Mouse (Mus musculus) kidney, embryonic 16.5 days (tissue): Measurements from ENCODE around the gene Them7. TPM values are rescaled to one million over a fixed set of nuclear protein-coding genes. Genes with fewer than 3 reads are reported as not detected.

Experiments used
- ATAC-seq: fragments of 200-750 bp; cut with Nextera tagmentation; 2 replicates; pipeline ENCODE4 v1.8.0; 2017; ENCODE audit warnings: moderate TSS enrichment; ENCODE audit not compliant: low FRiP score, low TSS enrichment
- H3K27ac ChIP-seq: fragments of 300-500 bp; sonication (generic); 2 replicates; pipeline ENCODE4 v1.5.1; 2014; ENCODE audit warnings: low read length
- H3K27me3 ChIP-seq: fragments of 300-500 bp; sonication (generic); 2 replicates; pipeline ENCODE4 v1.6.1; 2014; ENCODE audit warnings: low read length, control low read depth, mixed read lengths; ENCODE audit not compliant: insufficient read depth
- H3K36me3 ChIP-seq: fragments of 300-500 bp; sonication (generic); 2 replicates; pipeline ENCODE4 v1.6.1; 2014; ENCODE audit warnings: low read length, control low read depth, mixed read lengths; ENCODE audit not compliant: insufficient read depth
- H3K4me1 ChIP-seq: fragments of 300-500 bp; sonication (generic); 2 replicates; pipeline ENCODE4 v1.6.1; 2014; ENCODE audit warnings: low read length, control low read depth, mixed read lengths; ENCODE audit not compliant: insufficient read depth
- H3K4me2 ChIP-seq: fragments of 300-500 bp; sonication (generic); replicated peaks from 2 replicates; pipeline ENCODE4 v1.6.1; 2014; ENCODE audit warnings: low read depth, low read length
- H3K4me3 ChIP-seq: fragments of 300-500 bp; sonication (generic); 2 replicates; pipeline ENCODE4 v1.5.1; 2014; ENCODE audit warnings: mild to moderate bottlenecking, low read length
- H3K9ac ChIP-seq: fragments of 300-500 bp; sonication (generic); replicated peaks from 2 replicates; pipeline ENCODE4 v1.6.1; 2014; ENCODE audit warnings: low read length
- H3K9me3 ChIP-seq: fragments of 300-500 bp; sonication (generic); 2 replicates; pipeline ENCODE4 v1.6.1; 2016; ENCODE audit warnings: low read length, control low read depth
- WGBS: fragments of 180-500 bp; shearing (Covaris S2); extraction: QIAGEN DNeasy Blood & Tissue Kit; methylation state at CpG from one replicate; pipeline ENCODE4 v1.1.7; 2014; 5-methylcytosine and 5-hydroxymethylcytosine counted together
- polyA plus RNA-seq: library from polyadenylated mRNA; unstranded; fragments of >200 nt; fragmentation: Nextera tagmentation; extraction: Ambion mirVana; gene quantifications from 2 replicates; pipeline ENCODE4 v1.2.1, GENCODE M21; 2015

The Them7 gene
- polyA plus RNA-seq, 1 experiment from 2014 or later = 4.0 TPM

DNA sequence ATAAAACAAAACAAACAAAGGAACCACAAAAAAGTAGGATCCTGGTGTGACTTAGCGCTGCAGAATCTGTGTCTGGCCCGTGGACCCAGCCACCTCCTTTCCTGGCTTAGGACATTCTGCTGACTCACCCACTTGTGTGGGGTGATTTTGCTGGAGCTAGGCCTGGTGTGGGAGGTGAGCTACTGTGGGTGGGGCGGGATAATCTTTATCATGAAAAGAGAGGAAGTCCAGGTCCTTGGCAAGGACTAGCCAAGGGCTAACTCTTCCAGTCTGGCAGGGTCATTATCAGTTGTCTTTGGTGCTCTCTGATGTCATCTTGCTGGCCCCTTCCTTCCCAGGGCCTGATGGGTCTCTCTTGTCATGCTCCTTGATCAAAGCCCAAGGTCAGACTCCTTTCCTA, 27.9 kb downstream of the Them7 start:
- 69% methylated on average over 3 of the region's 3 CpGs for WGBS
- no peaks in the 10 kb centered on the region for H3K36me3 ChIP-seq
- H3K9me3 ChIP-seq = no peaks in the 10 kb centered on the region
- H3K4me1 ChIP-seq = no peaks in the 10 kb centered on the region
- H3K4me2 ChIP-seq = no peak overlapping the region
- ATAC-seq = no peak
- no peaks in the 10 kb centered on the region for H3K27me3 ChIP-seq
- H3K4me3 ChIP-seq = no peak overlapping the region
- H3K9ac ChIP-seq = no peak overlapping the region
- H3K27ac ChIP-seq = no peak overlapping the region

DNA sequence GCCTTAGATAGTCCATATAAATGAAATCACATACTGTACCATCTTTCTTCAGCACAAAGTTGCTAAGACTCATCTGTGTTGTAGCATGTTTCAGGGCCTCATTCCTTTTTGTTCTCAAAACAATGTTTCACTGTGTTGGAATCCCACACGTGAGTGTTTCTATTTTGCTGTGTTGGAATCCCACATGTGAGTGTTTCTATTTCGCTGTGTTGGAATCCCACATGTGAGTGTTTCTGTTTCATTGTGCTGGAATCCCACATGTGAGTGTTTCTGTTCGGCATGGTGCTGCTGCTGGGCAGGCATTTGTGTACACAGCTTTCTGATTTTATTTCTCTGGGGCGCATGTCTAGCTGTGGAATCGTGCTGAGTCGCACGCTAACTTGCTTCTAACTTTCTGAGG, 28.7 kb downstream of the Them7 start:
- peak; percentile 84; the same call in 1 of the 2 replicates for ATAC-seq
- Histone ChIP-seq H3K9ac (no peak overlapping the region), H3K9me3 (no peaks in the 10 kb centered on the region), H3K4me1 (no peaks in the 10 kb centered on the region), H3K27me3 (no peaks in the 10 kb centered on the region), H3K27ac (no peak overlapping the region), H3K4me2 (no peak overlapping the region), H3K36me3 (no peaks in the 10 kb centered on the region), H3K4me3 (no peak overlapping the region)
- WGBS = 65% methylated on average over 7 of the region's 7 CpGs

DNA sequence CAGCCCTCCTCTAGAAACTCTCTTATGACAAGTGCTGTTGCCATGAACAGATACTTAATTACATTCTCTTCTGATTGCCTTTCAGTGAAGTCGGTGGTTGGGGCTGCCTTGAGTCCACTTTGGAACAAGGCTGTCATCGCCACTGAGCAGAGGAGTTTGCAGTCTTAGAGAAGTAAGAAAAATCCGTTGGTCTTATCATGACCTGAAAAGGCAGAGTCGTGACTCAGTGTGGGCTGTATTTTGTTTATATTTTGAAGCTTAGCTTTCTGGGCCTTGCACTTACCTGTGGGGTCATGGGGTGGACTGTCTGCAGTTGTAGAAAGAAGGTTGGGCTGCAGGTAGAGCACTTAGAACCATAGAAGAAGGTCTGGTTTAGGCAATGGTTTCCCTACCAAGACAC, 31.3 kb downstream of the Them7 start:
- H3K36me3 ChIP-seq = no peaks in the 10 kb centered on the region
- H3K27ac ChIP-seq = no peak overlapping the region
- H3K4me2 ChIP-seq = no peak overlapping the region
- no peak overlapping the region for H3K4me3 ChIP-seq
- WGBS = 68% methylated on average over 4 of the region's 4 CpGs
- H3K27me3 ChIP-seq = no peaks in the 10 kb centered on the region
- no peak overlapping the region for H3K9ac ChIP-seq
- H3K9me3 ChIP-seq = no peaks in the 10 kb centered on the region
- no peak for ATAC-seq
- no peaks in the 10 kb centered on the region for H3K4me1 ChIP-seq

DNA sequence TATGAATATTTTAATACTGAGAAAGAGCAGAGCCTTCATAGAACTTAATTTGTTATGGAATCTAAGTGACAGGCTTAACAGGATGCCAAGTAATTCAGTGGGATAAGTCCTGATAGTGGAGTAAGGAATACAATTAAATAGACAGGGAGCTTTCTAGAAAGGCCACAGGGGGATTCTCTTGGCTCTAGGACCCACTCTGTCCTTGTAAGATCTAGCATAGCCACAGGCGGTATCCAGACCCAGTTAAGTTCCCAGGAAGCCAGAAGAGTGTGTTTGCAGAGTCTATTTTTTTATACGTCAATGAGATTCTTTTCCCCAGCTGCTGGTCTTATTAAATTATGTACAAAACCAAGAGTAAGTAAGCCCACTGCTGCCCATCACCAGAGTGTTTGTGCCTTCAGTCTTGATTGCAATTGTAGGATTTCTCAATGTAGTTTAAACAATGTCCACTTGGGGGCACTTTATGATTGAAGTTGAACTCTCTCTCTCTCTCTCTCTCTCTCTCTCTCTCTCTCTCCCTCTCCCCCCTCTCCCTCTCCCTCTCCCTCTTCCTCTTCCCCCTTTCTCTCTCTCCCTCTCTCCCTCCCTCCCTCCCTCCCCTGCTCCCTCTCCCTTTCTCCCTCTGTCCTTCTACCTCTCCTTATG, 32.4 kb downstream of the Them7 start:
- Histone ChIP-seq H3K9ac (no peak overlapping the region), H3K9me3 (no peaks in the 10 kb centered on the region), H3K27ac (no peak overlapping the region), H3K27me3 (no peaks in the 10 kb centered on the region), H3K4me2 (no peak overlapping the region), H3K36me3 (no peaks in the 10 kb centered on the region), H3K4me3 (no peak overlapping the region), H3K4me1 (no peaks in the 10 kb centered on the region)
- ATAC-seq = no peak
- 73% methylated on average over 2 of the region's 2 CpGs for WGBS

DNA sequence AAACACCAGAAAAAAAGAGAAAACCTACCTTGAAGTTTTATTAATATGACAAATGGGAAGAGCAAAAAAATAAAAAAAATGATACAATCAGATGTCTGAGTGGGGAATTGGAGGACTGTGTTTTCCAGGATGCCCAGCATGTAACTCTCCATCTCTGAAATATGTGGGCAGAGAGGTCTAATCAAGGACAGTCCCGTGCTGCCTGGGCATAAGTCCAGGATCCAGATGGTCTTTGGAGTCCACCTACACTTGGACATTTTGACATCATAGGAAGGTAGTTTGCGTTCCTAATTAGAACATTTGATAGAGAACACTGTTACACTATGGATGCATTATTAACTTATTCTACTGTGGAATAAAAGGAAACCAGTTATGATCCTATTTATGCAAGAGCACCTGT, 33.3 kb downstream of the Them7 start:
- H3K9ac ChIP-seq = no peak overlapping the region
- no peak overlapping the region for H3K4me3 ChIP-seq
- H3K27me3 ChIP-seq = no peaks in the 10 kb centered on the region
- no peak for ATAC-seq
- H3K36me3 ChIP-seq = no peaks in the 10 kb centered on the region
- no peaks in the 10 kb centered on the region for H3K9me3 ChIP-seq
- no peaks in the 10 kb centered on the region for H3K4me1 ChIP-seq
- 67% methylated on average over 2 of the region's 2 CpGs for WGBS
- H3K27ac ChIP-seq = no peak overlapping the region
- no peak overlapping the region for H3K4me2 ChIP-seq

GRCm38 (mm10) chr2:105261335-105261734, 37.2 kb downstream of the Them7 start:
- 92% methylated on average over 11 of the region's 11 CpGs for WGBS
- Histone ChIP-seq H3K36me3 (no peaks in the 10 kb centered on the region), H3K4me1 (no peaks in the 10 kb centered on the region), H3K4me2 (no peak overlapping the region), H3K27me3 (no peaks in the 10 kb centered on the region), H3K9ac (no peak overlapping the region), H3K4me3 (no peak overlapping the region), H3K27ac (no peak overlapping the region), H3K9me3 (no peaks in the 10 kb centered on the region)
- ATAC-seq = no peak

GRCm38 (mm10) chr2:105263219-105263618, 39.1 kb downstream of the Them7 start:
- no peaks in the 10 kb centered on the region for H3K9me3 ChIP-seq
- no peaks in the 10 kb centered on the region for H3K36me3 ChIP-seq
- ATAC-seq = no peak
- H3K4me2 ChIP-seq = no peak overlapping the region
- no peaks in the 10 kb centered on the region for H3K4me1 ChIP-seq
- H3K9ac ChIP-seq = no peak overlapping the region
- H3K27me3 ChIP-seq = no peaks in the 10 kb centered on the region
- no peak overlapping the region for H3K4me3 ChIP-seq
- no peak overlapping the region for H3K27ac ChIP-seq
- 57% methylated on average over 2 of the region's 2 CpGs for WGBS

GRCm38 (mm10) chr2:105282407-105283077, 58.4 kb downstream of the Them7 start:
- Histone ChIP-seq H3K36me3 (no peaks in the 10 kb centered on the region), H3K9me3 (no peaks in the 10 kb centered on the region), H3K9ac (no peak overlapping the region), H3K4me2 (no peak overlapping the region), H3K4me1 (no peaks in the 10 kb centered on the region), H3K27ac (no peak overlapping the region), H3K4me3 (no peak overlapping the region), H3K27me3 (no peaks in the 10 kb centered on the region)
- WGBS = 65% methylated on average over 6 of the region's 6 CpGs
- no peak for ATAC-seq

GRCm38 (mm10) chr2:105283811-105284210, 59.7 kb downstream of the Them7 start:
- no peak for ATAC-seq
- Histone ChIP-seq H3K4me1 (no peaks in the 10 kb centered on the region), H3K27me3 (no peaks in the 10 kb centered on the region), H3K9ac (no peak overlapping the region), H3K4me2 (no peak overlapping the region), H3K4me3 (no peak overlapping the region), H3K36me3 (no peaks in the 10 kb centered on the region), H3K9me3 (no peaks in the 10 kb centered on the region), H3K27ac (no peak overlapping the region)

- no peaks in the 10 kb centered on the region for H3K36me3 ChIP-seq
- WGBS = 61% methylated on average over 4 of the region's 4 CpGs
- H3K4me2 ChIP-seq = no peak overlapping the region
- no peak overlapping the region for H3K27ac ChIP-seq
- no peaks in the 10 kb centered on the region for H3K9me3 ChIP-seq
- no peak overlapping the region for H3K9ac ChIP-seq
- no peaks in the 10 kb centered on the region for H3K4me1 ChIP-seq
- ATAC-seq = no peak
- no peaks in the 10 kb centered on the region for H3K27me3 ChIP-seq
- no peak overlapping the region for H3K4me3 ChIP-seq
Measured at GRCm38 (mm10) chr2:105284855-105285254, 60.7 kb downstream of the Them7 start.
